Mouse (Mus musculus) CH12.LX (cell line): ENCODE results near the gene Zfp1.

Experiments
- BHLHE40 ChIP-seq: IDR thresholded peaks from 2 replicates; pipeline ENCODE4 v1.6.1; 2011; ENCODE audit warnings: mild to moderate bottlenecking, low read depth, low read length, improper control_type of control experiment
- CTCF ChIP-seq, 2 experiments: IDR thresholded peaks in 1 of 2; conservative IDR thresholded peaks in 1 of 2; 2 replicates each; pipeline ENCODE4 v1.5.1; 2011 to 2012; ENCODE audit warnings: low read depth in 2 of 2, low read length in 2 of 2, improper control_type of control experiment in 1 of 2, inconsistent platforms in 1 of 2, mild to moderate bottlenecking in 1 of 2, moderate library complexity in 1 of 2
- E2F4 ChIP-seq: IDR thresholded peaks from 2 replicates; pipeline ENCODE4 v1.6.1; 2011; ENCODE audit warnings: low read depth, low read length, improper control_type of control experiment; ENCODE audit not compliant: insufficient replicate concordance
- EP300 ChIP-seq: IDR thresholded peaks from 2 replicates; pipeline ENCODE4 v1.6.1; 2011; ENCODE audit warnings: low read length, improper control_type of control experiment
- JUND ChIP-seq: conservative IDR thresholded peaks from 2 replicates; pipeline ENCODE4 v1.6.1; 2011; ENCODE audit warnings: low read depth, low read length, improper control_type of control experiment
- MAX ChIP-seq: IDR thresholded peaks from 2 replicates; pipeline ENCODE4 v1.6.1; 2011; ENCODE audit warnings: low read length, improper control_type of control experiment
- MXI1 ChIP-seq: IDR thresholded peaks from 2 replicates; pipeline ENCODE4 v1.6.1; 2011; ENCODE audit warnings: mild to moderate bottlenecking, low read depth, low read length, improper control_type of control experiment
- POLR2A ChIP-seq: IDR thresholded peaks from 2 replicates; pipeline ENCODE4 v1.6.1; 2011; ENCODE audit warnings: low read depth, mild to moderate bottlenecking, improper control_type of control experiment, low read length
- SMC3 ChIP-seq: IDR thresholded peaks from 2 replicates; pipeline ENCODE4 v1.6.1; 2011; ENCODE audit warnings: low read depth, low read length, improper control_type of control experiment
- TCF12 ChIP-seq: IDR thresholded peaks from 2 replicates; pipeline ENCODE4 v1.6.1; 2014; ENCODE audit warnings: low read depth, mild to moderate bottlenecking, inconsistent platforms, low read length, improper control_type of control experiment

GRCm38 (mm10) chr8:111617812-111618211 lies 25.4 kb upstream of the Zfp1 start:
- TF ChIP-seq SMC3: no peak
- no peak for TF ChIP-seq E2F4
- no peak for TF ChIP-seq TCF12
- no peak for TF ChIP-seq BHLHE40
- no peak for TF ChIP-seq JUND
- TF ChIP-seq POLR2A: no peak
- TF ChIP-seq CTCF (conservative IDR thresholded peaks at IDR 0.05 in 1 of 2, IDR thresholded peaks at IDR 0.05 in 1 of 2; ENCODE audit: low read depth in 2 of 2, low read length in 2 of 2): no peak
- TF ChIP-seq EP300: no peak
- no peak for TF ChIP-seq MXI1
- TF ChIP-seq MAX: no peak
